Mouse (Mus musculus) layer of hippocampus, postnatal 36 days (tissue): ENCODE measurements around the gene Tnfsf12. TPM values are rescaled to one million over a fixed set of nuclear protein-coding genes. Genes with fewer than 3 reads are reported as not detected.
A peak's percentile ranks its signal among the peaks of the same experiment; 100 is the strongest.
"Not testable (repeated sequence)": the region's sequence is repeated elsewhere in the genome, so short reads cannot be mapped to it uniquely, and the experiment has no call there.

ENCODE experiments used
- DNase-seq, 2 experiments: peaks; one replicate each; pipeline ENCODE4 v3.0.0; 2022
- total RNA-seq, 2 experiments: library from RNA; stranded (reverse); gene quantifications; 2 replicates each; pipeline ENCODE4 v1.2.3; 2021

Gene Tnfsf12
- total RNA-seq: 1 to 10 TPM; 8.2 to 8.8 TPM

GRCm38 (mm10) chr11:69695361-69696181 lies at the start of gene Tnfsf12, which contains the start of gene Tnfsfm13:
TSS of gene Tnfsf12 (minus strand) at chr11:69695849.
TSS of gene Tnfsfm13 (minus strand) at chr11:69696098.
- no peak for DNase-seq

GRCm38 (mm10) chr11:69731408-69731807 lies 35.8 kb upstream of the Tnfsf12 start:
- DNase-seq: not testable (repeated sequence)

- DNase-seq: no peak
These were observed 33.4 kb upstream of the Tnfsf12 start for GRCm38 (mm10) chr11:69729063-69729462.

GRCm38 (mm10) chr11:69725951-69726350 lies 30.3 kb upstream of the Tnfsf12 start:
- DNase-seq: no peak

- DNase-seq: no peak
These were observed 27.4 kb upstream of the Tnfsf12 start for GRCm38 (mm10) chr11:69723074-69723473.

GRCm38 (mm10) chr11:69720852-69721251 lies 25.2 kb upstream of the Tnfsf12 start:
- DNase-seq: no peak

- DNase-seq: no peak
These were observed 23.8 kb upstream of the Tnfsf12 start for GRCm38 (mm10) chr11:69719423-69719822.

GRCm38 (mm10) chr11:69718661-69719060 lies 23.0 kb upstream of the Tnfsf12 start:
- DNase-seq: no peak

GRCm38 (mm10) chr11:69716953-69717352 lies 21.3 kb upstream of the Tnfsf12 start:
- DNase-seq: no peak

- no peak for DNase-seq
These were observed 20.3 kb upstream of the Tnfsf12 start for GRCm38 (mm10) chr11:69715929-69716328.

- no peak for DNase-seq
These were observed 19.8 kb upstream of the Tnfsf12 start for GRCm38 (mm10) chr11:69715482-69715881.

- no peak for DNase-seq
These were observed 19.1 kb upstream of the Tnfsf12 start for GRCm38 (mm10) chr11:69714636-69715329.

GRCm38 (mm10) chr11:69712954-69713672 lies 17.5 kb upstream of the Tnfsf12 start:
- DNase-seq: no peak

GRCm38 (mm10) chr11:69711082-69711481 lies 15.4 kb upstream of the Tnfsf12 start:
- DNase-seq: no peak

- no peak for DNase-seq
These were observed 14.8 kb upstream of the Tnfsf12 start for GRCm38 (mm10) chr11:69710470-69710869.

- DNase-seq: peak; percentile 27 to 30
These were observed 14.2 kb upstream of the Tnfsf12 start for GRCm38 (mm10) chr11:69709554-69710446.

- no peak for DNase-seq
These were observed 13.1 kb upstream of the Tnfsf12 start for GRCm38 (mm10) chr11:69708614-69709265.

- DNase-seq: no peak
These were observed 12.3 kb upstream of the Tnfsf12 start for GRCm38 (mm10) chr11:69707873-69708381.

GRCm38 (mm10) chr11:69707480-69707847 lies 11.8 kb upstream of the Tnfsf12 start:
- no peak for DNase-seq

GRCm38 (mm10) chr11:69706775-69707479 lies 11.3 kb upstream of the Tnfsf12 start:
- DNase-seq: no peak

- DNase-seq: no peak
These were observed 9.0 kb upstream of the Tnfsf12 start for GRCm38 (mm10) chr11:69704613-69705010.
